Mouse (Mus musculus): ENCODE measurements around the gene Dip2b. TPM values are rescaled to one million over a fixed set of nuclear protein-coding genes. Genes with fewer than 3 reads are reported as not detected.

Dip2b gene
- total RNA-seq, 2 experiments from 2014 or later = 38.7 to 39.2 TPM

GRCm38 (mm10) chr15:100263246-100263905 is 224.9 kb downstream of the Dip2b start:
- no peak for DNase-seq

GRCm38 (mm10) chr15:100265586-100266325 is 227.3 kb downstream of the Dip2b start:
- no peak for DNase-seq

GRCm38 (mm10) chr15:100268916-100269315 is 230.5 kb downstream of the Dip2b start:
- no peak for DNase-seq

Other genes with a start within 250 kb of the Dip2b start
- gene Lima1, start 163.2 kb upstream of the Dip2b start, total RNA-seq (2021) = 10 to 100 TPM; 26.9 to 32.3 TPM
- under 1 TPM; 0.14 to 0.16 TPM for gene Fam186a, start 71.6 kb upstream of the Dip2b start, total RNA-seq (2021)
- gene Larp4, start 68.6 kb upstream of the Dip2b start, total RNA-seq (2021) = 10 to 100 TPM; 76.4 to 85.7 TPM
- gene Atf1, start 189.2 kb downstream of the Dip2b start, total RNA-seq (2021) = 10 to 100 TPM; 54.8 to 57.7 TPM
- gene Tmprss12, start 242.2 kb downstream of the Dip2b start, total RNA-seq (2021) = not detected